ENCODE assay signal across 8 mouse cellular contexts in genomic region chr16:21488413-21488812, GRCm38 (mm10).
A peak's percentile ranks its signal among the peaks of the same experiment; 100 is the strongest.
DNase-seq lines count a peak whose midpoint lies in the region; ATAC-seq and TF ChIP-seq lines count a peak whose summit lies in the region.

No protein-coding gene starts in this region.

- H3K36me3 ChIP-seq in intestine, embryonic 14.5 days (ENCODE audit: control insufficient read depth, insufficient read depth, low read length) = 0 out of 2 replicates have a peak, but pooled peaks cover 3% of the 10 kb centered on the region
- H3K36me3 ChIP-seq in intestine, embryonic 16.5 days (ENCODE audit: control insufficient read depth, insufficient read depth, low read length) = no peaks in the 10 kb centered on the region
- H3K36me3 ChIP-seq in midbrain, embryonic 14.5 days (ENCODE audit: control insufficient read depth, insufficient read depth, low read length) = 0 out of 2 replicates have a peak, but pooled peaks cover 3% of the 10 kb centered on the region
- H3K36me3 ChIP-seq in stomach, postnatal 0 days (ENCODE audit: control insufficient read depth, insufficient read depth, low read length) = no peaks in the 10 kb centered on the region; the same call in 1 of the 2 replicates

- peak; percentile 96 for TF ChIP-seq CTCF in stomach, postnatal 0 days (IDR thresholded peaks at IDR 0.05; ENCODE audit: low read depth)

- H3K4me1 ChIP-seq in intestine, embryonic 14.5 days (replicated peaks; ENCODE audit: control insufficient read depth, insufficient read depth, low read length) = 0 out of 2 replicates have a peak, but pooled peaks cover 3% of the 10 kb centered on the region
- H3K4me1 ChIP-seq in intestine, embryonic 16.5 days (ENCODE audit: control insufficient read depth, insufficient read depth, low read length) = no peaks in the 10 kb centered on the region
- H3K4me1 ChIP-seq in midbrain, embryonic 14.5 days (ENCODE audit: control insufficient read depth, insufficient read depth, low read length) = 0 out of 2 replicates have a peak, but pooled peaks cover 6% of the 10 kb centered on the region
- H3K4me1 ChIP-seq in stomach, postnatal 0 days (replicated peaks; ENCODE audit: control insufficient read depth, insufficient read depth) = no peaks in the 10 kb centered on the region

- H3K4me3 ChIP-seq in intestine, embryonic 14.5 days (ENCODE audit: low read depth, low read length) = no peak overlapping the region
- H3K4me3 ChIP-seq in intestine, embryonic 16.5 days (ENCODE audit: low read length) = no peak overlapping the region
- H3K4me3 ChIP-seq in midbrain, embryonic 14.5 days (replicated peaks; ENCODE audit: low read depth, low read length) = no peak overlapping the region
- no peak overlapping the region for H3K4me3 ChIP-seq in stomach, postnatal 0 days (ENCODE audit: low read depth, low read length)

- H3K4me2 ChIP-seq in intestine, embryonic 14.5 days (ENCODE audit: low read length) = no peak overlapping the region
- no peak overlapping the region for H3K4me2 ChIP-seq in intestine, embryonic 16.5 days (ENCODE audit: low read depth, low read length)
- H3K4me2 ChIP-seq in midbrain, embryonic 14.5 days (ENCODE audit: low read length) = no peak overlapping the region
- H3K4me2 ChIP-seq in stomach, postnatal 0 days (replicated peaks; ENCODE audit: low read depth) = no peak overlapping the region

- H3K27ac ChIP-seq in intestine, embryonic 14.5 days (ENCODE audit: low read depth) = no peak overlapping the region
- no peak overlapping the region for H3K27ac ChIP-seq in intestine, embryonic 16.5 days (ENCODE audit: low read length)
- H3K27ac ChIP-seq in midbrain, embryonic 14.5 days (replicated peaks; ENCODE audit: low read depth, low read length) = no peak overlapping the region
- no peak overlapping the region for H3K27ac ChIP-seq in stomach, postnatal 0 days (replicated peaks)

- 47% methylated on average over 4 of the region's 4 CpGs for WGBS in intestine, embryonic 14.5 days
- 50% methylated on average over 4 of the region's 4 CpGs for WGBS in intestine, embryonic 16.5 days
- 47% methylated on average over 4 of the region's 4 CpGs for WGBS in midbrain, embryonic 14.5 days
- 45% methylated on average over 4 of the region's 4 CpGs for WGBS in stomach, postnatal 0 days

- no peak overlapping the region for H3K9ac ChIP-seq in intestine, embryonic 14.5 days (ENCODE audit: low read length)
- H3K9ac ChIP-seq in intestine, embryonic 16.5 days (ENCODE audit: low read depth, low read length) = no peak overlapping the region
- no peak overlapping the region for H3K9ac ChIP-seq in midbrain, embryonic 14.5 days (replicated peaks; ENCODE audit: low read length)
- H3K9ac ChIP-seq in stomach, postnatal 0 days (ENCODE audit: low read length) = no peak overlapping the region

- peak; percentile 76 for DNase-seq in intestine, embryonic 14.5 days (ENCODE audit: low spot score)
- DNase-seq in R1 (ENCODE audit: low read depth, low spot score) = peak; percentile 45
- DNase-seq in left cerebral cortex, adult 11 months (ENCODE audit: low spot score) = peak; percentile 47
- peak; percentile 85 for DNase-seq in midbrain, embryonic 14.5 days
- peak; percentile 71 for DNase-seq in stomach, postnatal 0 days (ENCODE audit: low spot score)

- no peak for TF ChIP-seq EP300 in stomach, postnatal 0 days (optimal IDR thresholded peaks at IDR 0.05)

- no peaks in the 10 kb centered on the region for H3K27me3 ChIP-seq in intestine, embryonic 14.5 days (replicated peaks; ENCODE audit: control insufficient read depth, insufficient read depth, low read length)
- no peaks in the 10 kb centered on the region for H3K27me3 ChIP-seq in intestine, embryonic 16.5 days (replicated peaks; ENCODE audit: control insufficient read depth, insufficient read depth, low read length)
- no peaks in the 10 kb centered on the region for H3K27me3 ChIP-seq in midbrain, embryonic 14.5 days (ENCODE audit: control insufficient read depth, insufficient read depth, low read length)
- no peaks in the 10 kb centered on the region for H3K27me3 ChIP-seq in stomach, postnatal 0 days (ENCODE audit: control insufficient read depth, insufficient read depth, low read length)

- H3K9me3 ChIP-seq in intestine, embryonic 14.5 days (ENCODE audit: control insufficient read depth, low read length) = no peaks in the 10 kb centered on the region
- no peaks in the 10 kb centered on the region for H3K9me3 ChIP-seq in intestine, embryonic 16.5 days (ENCODE audit: control insufficient read depth, low read length)
- no peaks in the 10 kb centered on the region for H3K9me3 ChIP-seq in midbrain, embryonic 14.5 days (ENCODE audit: control insufficient read depth, low read length)
- H3K9me3 ChIP-seq in stomach, postnatal 0 days (ENCODE audit: control insufficient read depth, low read length) = no peaks in the 10 kb centered on the region

- ATAC-seq in intestine, embryonic 14.5 days (replicated peaks; ENCODE audit: low FRiP score, low TSS enrichment, low read depth) = no peak
- no peak for ATAC-seq in intestine, embryonic 16.5 days
- ATAC-seq in common myeloid progenitor, adult 5-6 weeks (replicated peaks; ENCODE audit: low read depth, poor library complexity, severe bottlenecking) = peak; percentile 87
- peak; percentile 66 to 71; a peak in 3 of 4 replicates for ATAC-seq in hematopoietic stem cell, adult 5-6 weeks (replicated peaks in 1 of 2; ENCODE audit: insufficient read depth in 1 of 2, low FRiP score in 2 of 2, low TSS enrichment in 1 of 2, low read depth in 1 of 2, poor library complexity in 2 of 2, severe bottlenecking in 2 of 2)
- ATAC-seq in midbrain, embryonic 14.5 days (ENCODE audit: low FRiP score, low TSS enrichment) = peak; percentile 17; the same call in 1 of the 2 replicates
- no peak for ATAC-seq in stomach, postnatal 0 days (ENCODE audit: low FRiP score, low TSS enrichment)

Comparison
In these comparisons a context has a peak if more than half of its experiments do, and no peak if none do; other contexts are left out.
1. ATAC-seq: peak in common myeloid progenitor, adult 5-6 weeks (single experiment), hematopoietic stem cell, adult 5-6 weeks (2 of 2) and midbrain, embryonic 14.5 days (single experiment); none in intestine, embryonic 14.5 days (single experiment), intestine, embryonic 16.5 days (single experiment) and stomach, postnatal 0 days (single experiment).
2. Peak in every context shown above with its lines, with median percentiles within 50 percentile points of each other: DNase-seq.